Mouse (Mus musculus): ENCODE measurements around the gene Mrpl30.

GRCm38 (mm10) chr1:37916393-37916792 lies 26.1 kb downstream of the Mrpl30 start, which contains the start of gene Lyg2:
- no peak for TF ChIP-seq GATA1 (IDR thresholded peaks at IDR 0.05; ENCODE audit: borderline replicate concordance, low read length)
- TF ChIP-seq FLI1 (IDR thresholded peaks at IDR 0.05; ENCODE audit: low read length), result no peak

Data from megakaryocyte, embryonic 14.5 days (primary cell).